Mouse (Mus musculus) lung, embryonic 14.5 days (tissue): ENCODE results near the gene She. TPM values are rescaled to one million over a fixed set of nuclear protein-coding genes. Genes with fewer than 3 reads are reported as not detected.

Source experiments
- ATAC-seq: fragments of 200-750 bp; cut with Nextera tagmentation; 2 replicates; pipeline ENCODE4 v1.8.0; 2017; ENCODE audit warnings: mild to moderate bottlenecking, moderate TSS enrichment, moderate library complexity; ENCODE audit not compliant: insufficient read depth
- DNase-seq: peaks from one replicate; pipeline ENCODE4 v3.0.0-alpha.2; 2015
- H3K27ac ChIP-seq: fragments of 300-500 bp; sonication (generic); 2 replicates; pipeline ENCODE4 v1.5.1; 2014; ENCODE audit warnings: low read depth, mild to moderate bottlenecking, moderate library complexity
- H3K27me3 ChIP-seq: fragments of 300-500 bp; sonication (generic); 2 replicates; pipeline ENCODE4 v1.6.1; 2014; ENCODE audit warnings: low read length, control low read depth; ENCODE audit not compliant: insufficient read depth
- H3K36me3 ChIP-seq: fragments of 300-500 bp; sonication (generic); 2 replicates; pipeline ENCODE4 v1.6.1; 2014; ENCODE audit warnings: control low read depth; ENCODE audit not compliant: insufficient read depth
- H3K4me1 ChIP-seq: fragments of 300-500 bp; sonication (generic); 2 replicates; pipeline ENCODE4 v1.6.1; 2014; ENCODE audit warnings: antibody characterized with exemption, control low read depth; ENCODE audit not compliant: insufficient read depth
- H3K4me2 ChIP-seq: fragments of 300-500 bp; sonication (generic); 2 replicates; pipeline ENCODE4 v1.6.1; 2014; ENCODE audit warnings: mild to moderate bottlenecking
- H3K4me3 ChIP-seq: fragments of 300-500 bp; sonication (generic); 2 replicates; pipeline ENCODE4 v1.5.1; 2014; ENCODE audit warnings: low read depth, low read length
- H3K9ac ChIP-seq: fragments of 300-500 bp; sonication (generic); 2 replicates; pipeline ENCODE4 v1.6.1; 2014
- H3K9me3 ChIP-seq: fragments of 300-500 bp; sonication (generic); 2 replicates; pipeline ENCODE4 v1.6.1; 2016; ENCODE audit warnings: low read depth, low read length, control low read depth
- CTCF ChIP-seq: IDR thresholded peaks from 2 replicates; pipeline ENCODE4 v1.5.1; 2016; ENCODE audit warnings: antibody characterized with exemption, low read depth
- WGBS: fragments of 180-500 bp; shearing (Covaris S2); extraction: QIAGEN DNeasy Blood & Tissue Kit; methylation state at CpG from one replicate; pipeline ENCODE4 v1.1.7; 2014; 5-methylcytosine and 5-hydroxymethylcytosine counted together
- polyA plus RNA-seq: library from polyadenylated mRNA; unstranded; fragments of >200 nt; fragmentation: Nextera tagmentation; extraction: Ambion mirVana; gene quantifications from 2 replicates; pipeline ENCODE4 v1.2.1, GENCODE M21; 2014

The She gene
- polyA plus RNA-seq, 1 experiment from 2014 or later, result 11.7 TPM

GRCm38 (mm10) chr3:89868357-89868756 is 37.2 kb downstream of the She start:
- peak overlapping the region; percentile 32; the same call in 1 of the 2 replicates for H3K4me2 ChIP-seq
- DNase-seq (peak; percentile 78), ATAC-seq (peak; percentile 61)
- H3K9me3 ChIP-seq, result no peaks in the 10 kb centered on the region; the same call in 1 of the 2 replicates
- no peaks in the 10 kb centered on the region for H3K27me3 ChIP-seq
- no peaks in the 10 kb centered on the region for H3K36me3 ChIP-seq
- WGBS, result 7% methylated on average over 7 of the region's 7 CpGs
- peaks cover 7% of the 10 kb centered on the region; the same call in 1 of the 2 replicates for H3K4me1 ChIP-seq
- no peak overlapping the region for H3K4me3 ChIP-seq
- H3K27ac ChIP-seq, result peak overlapping the region; percentile 21; the same call in 1 of the 2 replicates
- no peak for TF ChIP-seq CTCF
- no peak overlapping the region for H3K9ac ChIP-seq

- Histone ChIP-seq H3K27ac (no peak overlapping the region), H3K4me2 (no peak overlapping the region), H3K9me3 (no peaks in the 10 kb centered on the region; the same call in 1 of the 2 replicates), H3K27me3 (no peaks in the 10 kb centered on the region), H3K4me3 (no peak overlapping the region), H3K4me1 (peaks cover 7% of the 10 kb centered on the region; the same call in 1 of the 2 replicates), H3K9ac (no peak overlapping the region), H3K36me3 (no peaks in the 10 kb centered on the region)
- DNase-seq (no peak), ATAC-seq (no peak)
- WGBS, result 40% methylated on average over 9 of the region's 9 CpGs
- no peak for TF ChIP-seq CTCF
Observed at GRCm38 (mm10) chr3:89868956-89869355, 37.8 kb downstream of the She start.

- Histone ChIP-seq H3K9me3 (no peaks in the 10 kb centered on the region; the same call in 1 of the 2 replicates), H3K27ac (no peak overlapping the region), H3K4me3 (no peak overlapping the region), H3K4me1 (peaks cover 7% of the 10 kb centered on the region; the same call in 1 of the 2 replicates), H3K9ac (no peak overlapping the region), H3K36me3 (no peaks in the 10 kb centered on the region), H3K4me2 (no peak overlapping the region), H3K27me3 (no peaks in the 10 kb centered on the region)
- no peak for ATAC-seq
- DNase-seq, result no peak
- TF ChIP-seq CTCF, result no peak
- 64% methylated on average over 9 of the region's 9 CpGs for WGBS
Observed at GRCm38 (mm10) chr3:89869556-89869955, 38.4 kb downstream of the She start.

GRCm38 (mm10) chr3:89870472-89871271 is 39.5 kb downstream of the She start:
- 0 out of 2 replicates have a peak overlapping the region, but pooled peaks have one; percentile 12 for H3K4me2 ChIP-seq
- no peaks in the 10 kb centered on the region for H3K36me3 ChIP-seq
- no peaks in the 10 kb centered on the region; the same call in 1 of the 2 replicates for H3K9me3 ChIP-seq
- ATAC-seq (no peak), DNase-seq (peak; percentile 67)
- H3K27ac ChIP-seq, result 0 out of 2 replicates have a peak overlapping the region, but pooled peaks have one; percentile 14
- TF ChIP-seq CTCF, result no peak
- WGBS, result 47% methylated on average over 22 of the region's 22 CpGs
- H3K4me1 ChIP-seq, result peaks cover 7% of the 10 kb centered on the region; the same call in 1 of the 2 replicates
- H3K4me3 ChIP-seq, result no peak overlapping the region
- H3K27me3 ChIP-seq, result no peaks in the 10 kb centered on the region
- H3K9ac ChIP-seq, result no peak overlapping the region

- DNase-seq, result no peak
- H3K36me3 ChIP-seq, result no peaks in the 10 kb centered on the region
- 64% methylated on average over 8 of the region's 8 CpGs for WGBS
Observed at GRCm38 (mm10) chr3:89871339-89871914, 40.3 kb downstream of the She start.

GRCm38 (mm10) chr3:89872209-89872608 is 41.0 kb downstream of the She start:
- peak; percentile 37 for DNase-seq
- H3K27me3 ChIP-seq, result no peaks in the 10 kb centered on the region
- H3K9ac ChIP-seq, result no peak overlapping the region
- H3K4me3 ChIP-seq, result no peak overlapping the region
- no peaks in the 10 kb centered on the region; the same call in 1 of the 2 replicates for H3K9me3 ChIP-seq
- WGBS, result 42% methylated on average over 7 of the region's 7 CpGs
- H3K27ac ChIP-seq, result no peak overlapping the region
- peaks cover 7% of the 10 kb centered on the region; the same call in 1 of the 2 replicates for H3K4me1 ChIP-seq
- H3K4me2 ChIP-seq, result no peak overlapping the region
- no peaks in the 10 kb centered on the region for H3K36me3 ChIP-seq
- peak; percentile 29; the same call in 1 of the 2 replicates for ATAC-seq
- TF ChIP-seq CTCF, result no peak

More at GRCm38 (mm10) chr3:89871339-89871914, 40.3 kb downstream of the She start:
- Histone ChIP-seq H3K4me1 (peaks cover 7% of the 10 kb centered on the region; the same call in 1 of the 2 replicates), H3K9me3 (no peaks in the 10 kb centered on the region; the same call in 1 of the 2 replicates), H3K4me3 (no peak overlapping the region), H3K4me2 (no peak overlapping the region), H3K27ac (0 out of 2 replicates have a peak overlapping the region, but pooled peaks have one; percentile 14), H3K9ac (no peak overlapping the region), H3K27me3 (no peaks in the 10 kb centered on the region)
- no peak for ATAC-seq
- TF ChIP-seq CTCF, result no peak
